Mouse (Mus musculus): ENCODE data around the gene Gucy1b1.

Gene Gucy1b1

DNA sequence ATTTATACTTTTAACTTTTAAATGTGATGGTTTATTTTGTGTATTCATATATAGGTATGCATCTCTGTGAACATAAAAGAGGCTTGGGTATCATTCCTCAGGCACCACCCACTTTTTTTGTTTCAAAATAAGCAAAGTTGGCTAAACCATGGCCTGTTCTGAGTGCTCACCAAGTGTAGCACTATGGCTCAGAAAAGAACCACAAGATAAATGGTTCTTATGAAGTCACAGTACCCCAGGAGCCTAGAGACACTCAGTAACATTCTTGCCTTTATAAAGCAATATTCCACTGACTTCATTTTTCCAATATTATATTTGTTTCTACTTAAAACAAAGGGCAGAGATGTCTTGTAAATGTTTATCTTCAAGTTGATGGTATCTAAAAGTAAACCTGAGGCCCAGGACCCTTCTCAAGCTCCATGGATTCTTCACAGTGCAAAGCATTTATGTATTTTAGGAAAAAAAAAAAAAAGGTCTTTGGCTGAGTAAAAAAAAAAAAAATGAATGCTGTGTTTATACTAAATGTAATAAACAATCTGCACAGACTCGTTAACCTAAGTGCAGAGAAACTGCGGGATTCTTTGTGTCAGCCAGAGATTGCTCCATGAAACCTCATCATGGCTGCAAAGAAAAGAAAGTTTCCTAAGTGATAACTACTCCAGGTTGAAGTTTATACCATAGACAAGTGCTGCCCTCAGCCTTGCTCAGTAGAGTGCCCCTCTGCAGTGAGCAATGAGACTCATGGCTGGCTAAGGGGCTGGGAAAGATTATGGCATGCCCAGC, 38.0 kb downstream of the Gucy1b1 start:
- DNase-seq (ENCODE audit: low spot score in 2 of 2) = no peak

DNA sequence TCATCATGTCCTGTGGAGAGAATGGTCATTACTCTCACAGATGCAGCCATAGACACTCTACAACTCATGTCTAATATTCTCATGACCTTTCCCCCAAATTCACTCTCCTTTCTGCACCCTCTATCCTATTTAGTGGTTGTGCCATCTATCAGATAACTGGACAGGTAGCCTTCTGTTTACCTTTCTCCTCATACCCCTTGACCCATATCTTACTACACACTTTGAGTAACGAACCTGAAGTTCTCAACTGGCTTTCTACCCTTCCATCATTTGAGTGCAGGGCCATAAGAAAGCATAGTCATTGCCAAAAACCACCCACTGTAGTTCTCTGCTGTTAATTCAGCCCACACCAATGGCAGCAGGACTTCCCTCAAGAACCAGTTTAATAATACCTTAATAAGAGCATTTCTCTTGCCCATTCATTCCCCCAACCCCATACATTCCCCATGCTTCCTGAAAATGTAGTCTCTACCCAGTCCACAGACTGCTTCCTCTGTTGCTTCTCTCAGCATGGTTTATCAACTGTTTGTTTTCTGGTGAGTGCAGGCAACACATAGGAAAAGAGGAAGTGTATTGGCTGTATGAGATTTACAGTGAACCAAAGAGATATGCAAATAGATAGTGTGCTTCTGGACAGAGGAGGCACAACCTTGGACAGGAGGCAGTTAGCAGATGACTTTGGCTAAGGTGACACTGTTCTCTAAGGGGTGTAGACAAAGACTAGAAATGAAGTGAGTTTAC, 44.3 kb downstream of the Gucy1b1 start:
- no peak for DNase-seq (ENCODE audit: low spot score in 2 of 2)

DNA sequence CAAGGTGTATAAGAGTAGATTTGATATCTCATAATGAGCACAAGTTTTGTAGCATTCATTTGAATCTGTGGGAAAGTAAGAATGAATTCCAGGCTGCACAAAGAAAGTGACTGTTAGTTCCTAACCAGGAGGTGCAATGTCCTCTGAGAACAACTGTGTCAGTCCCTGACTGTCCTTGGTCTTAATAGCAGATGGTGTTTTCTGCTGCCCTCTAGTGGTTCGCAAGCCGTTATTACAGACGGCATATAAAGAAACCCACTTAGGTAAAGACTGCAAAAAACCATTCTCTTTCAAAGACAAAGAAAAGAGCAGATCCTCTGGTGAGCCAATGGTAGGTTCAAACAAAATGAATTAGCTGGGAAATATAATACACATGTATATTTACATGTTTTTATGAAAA, 45.3 kb downstream of the Gucy1b1 start:
- peak; percentile 8 to 24 for DNase-seq (ENCODE audit: low spot score in 2 of 2)

DNA sequence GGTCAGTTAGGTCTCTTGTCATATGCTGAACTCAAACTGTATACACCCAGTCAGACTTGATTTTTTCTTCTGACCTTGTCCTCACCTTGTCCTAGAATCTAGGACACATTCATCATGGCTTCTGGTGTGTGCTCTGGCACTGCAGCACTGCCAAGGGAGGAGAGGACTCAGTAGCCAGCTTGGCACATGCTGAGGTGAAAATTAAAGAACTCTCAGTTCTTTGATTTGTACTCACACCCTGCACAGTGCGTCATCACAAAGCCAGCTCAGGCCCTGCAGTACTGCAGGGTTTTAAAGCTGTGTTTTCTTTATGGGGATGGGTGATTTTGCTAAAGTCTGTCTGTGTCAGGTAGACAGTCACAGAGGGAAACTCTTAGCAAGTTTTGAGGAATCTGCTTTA, 47.2 kb downstream of the Gucy1b1 start:
- DNase-seq (ENCODE audit: low spot score in 2 of 2) = no peak

DNA sequence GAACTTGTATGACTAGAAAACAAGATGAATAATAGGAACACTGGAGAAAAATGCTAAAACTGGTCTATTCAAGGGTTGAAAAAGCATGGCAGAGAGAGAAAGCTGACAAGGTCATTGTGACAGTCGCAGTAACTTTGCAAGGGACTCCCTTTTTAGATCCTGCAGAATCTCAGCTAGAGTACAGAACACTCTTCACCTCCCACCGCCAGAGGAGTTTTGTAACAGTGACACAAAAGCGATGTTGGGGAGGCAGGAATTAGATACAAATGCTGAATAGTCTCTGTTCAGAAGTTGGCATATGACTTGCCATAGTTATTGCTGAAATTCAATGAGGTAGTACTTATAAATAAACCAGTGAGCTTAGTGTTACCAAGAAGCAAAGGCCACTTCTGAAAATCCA, 51.4 kb downstream of the Gucy1b1 start:
- DNase-seq (ENCODE audit: low spot score in 2 of 2) = no peak

DNA sequence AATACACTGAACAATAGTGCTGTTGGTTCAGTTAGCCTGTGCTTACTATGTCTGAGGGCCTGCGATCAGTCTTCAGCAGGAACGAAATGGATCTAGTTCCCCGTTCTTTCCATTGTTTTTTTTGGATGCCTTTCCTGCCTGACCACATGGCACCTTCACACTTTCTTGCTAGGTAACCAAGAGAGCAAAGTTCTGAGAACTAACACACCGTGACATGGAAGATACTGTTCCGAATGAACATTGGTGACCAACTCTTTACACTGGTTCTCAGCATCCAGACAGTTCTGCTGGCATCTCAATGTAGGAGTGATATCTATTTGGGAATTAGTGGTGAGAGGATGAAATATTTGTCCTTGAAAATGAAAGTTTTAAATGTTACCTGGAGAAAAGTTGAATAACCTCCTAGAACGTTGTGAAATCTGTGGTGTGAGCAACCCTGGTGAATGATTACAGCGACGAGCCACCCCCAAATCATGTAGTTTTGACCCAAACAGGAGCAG, 52.0 kb downstream of the Gucy1b1 start:
- no peak for DNase-seq (ENCODE audit: low spot score in 2 of 2)

DNA sequence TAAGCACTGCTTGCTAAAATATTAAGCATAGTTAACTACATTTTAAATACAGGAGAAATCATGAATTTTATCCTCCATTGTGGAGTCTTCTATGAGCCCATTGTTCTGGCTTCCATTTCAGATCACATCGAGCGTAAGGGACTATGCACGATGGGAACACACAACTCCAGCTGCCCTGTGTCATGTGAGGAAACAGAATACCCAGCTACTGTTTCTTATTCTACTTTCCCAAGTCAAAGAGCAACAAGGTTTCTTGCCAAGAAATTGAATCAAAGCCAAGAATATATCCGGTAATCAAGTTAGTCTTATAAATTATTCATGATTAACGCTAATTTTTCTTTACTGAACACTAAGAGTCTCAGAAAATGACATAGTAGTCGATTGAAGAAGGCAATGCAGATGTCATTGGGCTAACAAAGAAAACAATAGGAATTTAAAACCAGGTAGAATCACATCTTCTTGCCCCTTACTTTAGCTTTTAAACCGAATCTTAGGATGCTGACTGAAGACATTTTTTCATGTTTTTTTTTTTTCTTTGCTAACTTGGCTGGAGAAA, 60.3 kb downstream of the Gucy1b1 start:
- DNase-seq (ENCODE audit: low spot score in 2 of 2) = no peak

DNA sequence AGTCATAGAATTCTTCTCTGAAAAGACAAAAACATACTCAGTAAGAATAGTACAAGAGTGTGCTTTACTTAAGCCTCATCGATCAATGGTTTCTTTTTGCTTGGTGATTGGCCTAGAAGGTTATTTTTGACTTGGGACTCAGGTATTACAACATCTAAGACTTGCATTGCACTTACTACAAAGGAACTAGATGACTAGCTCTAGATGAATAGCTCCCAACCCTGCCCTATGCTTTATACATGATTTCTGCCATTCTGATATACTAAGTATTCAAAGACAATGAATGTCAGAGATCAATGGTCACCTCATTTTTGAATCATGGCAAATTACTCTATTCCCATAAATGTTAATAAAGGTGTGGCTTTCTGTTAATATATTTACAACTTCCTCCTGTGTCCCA, 67.5 kb downstream of the Gucy1b1 start:
- no peak for DNase-seq (ENCODE audit: low spot score in 2 of 2)

DNA sequence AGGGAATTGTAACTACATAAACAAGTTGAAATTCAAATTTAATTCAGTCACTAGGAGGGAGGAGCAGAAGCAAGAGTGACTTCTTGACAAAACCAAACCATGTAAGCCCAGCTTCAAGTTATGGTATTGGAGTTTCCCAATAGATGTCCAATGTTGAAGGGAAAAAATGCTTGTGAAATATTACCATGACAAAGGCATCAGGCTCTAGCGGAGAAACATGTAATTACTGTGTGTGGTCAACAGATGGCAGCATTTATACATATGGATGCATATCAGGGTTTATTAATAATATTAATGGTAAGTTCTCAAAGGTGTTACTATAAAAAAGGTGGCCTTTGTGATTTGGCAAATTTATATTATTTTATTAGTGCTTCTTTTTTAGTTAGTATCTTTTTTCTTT, 78.5 kb downstream of the Gucy1b1 start:
- peak in 1 of 2 experiments; percentile 24 for DNase-seq (ENCODE audit: low spot score in 2 of 2)

DNA sequence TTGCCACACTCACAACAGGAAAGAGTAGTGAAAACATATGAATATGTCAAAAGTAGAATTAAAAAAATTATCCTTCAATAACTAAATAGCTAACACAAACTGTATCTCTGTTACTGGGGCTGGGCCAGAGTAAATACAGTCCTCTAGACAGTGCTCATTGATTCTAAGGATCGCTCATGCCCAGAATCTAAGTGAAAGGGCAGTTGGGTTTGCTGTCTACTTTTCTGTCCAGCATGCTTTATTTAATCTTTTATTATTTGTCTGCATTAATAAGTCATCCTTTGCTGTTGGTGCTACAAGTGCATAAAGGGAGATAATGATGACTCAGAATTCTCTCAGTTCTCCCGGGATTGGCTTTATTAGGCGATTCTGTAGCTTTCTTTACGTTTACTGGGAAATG, 79.1 kb downstream of the Gucy1b1 start:
- no peak for DNase-seq (ENCODE audit: low spot score in 2 of 2)

DNA sequence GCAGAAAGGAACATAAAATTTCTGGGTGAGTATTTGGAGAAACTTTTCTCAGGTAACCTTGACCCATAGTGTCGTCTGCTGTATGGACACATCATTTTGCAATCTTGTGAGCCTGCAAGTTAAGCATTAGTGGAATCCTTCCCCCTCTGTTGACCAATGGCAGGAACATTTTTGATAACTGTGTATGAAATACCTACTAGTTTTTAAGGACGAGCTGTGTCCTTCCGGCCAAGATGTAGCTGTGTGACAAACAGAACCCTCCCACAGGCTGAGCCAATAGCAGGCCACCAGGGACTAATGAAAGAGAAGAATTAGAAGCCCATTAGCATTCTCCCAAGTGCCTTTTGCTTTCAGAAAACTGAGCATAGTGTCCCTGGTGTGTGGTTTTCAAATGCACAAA, 84.0 kb downstream of the Gucy1b1 start:
- DNase-seq (ENCODE audit: low spot score in 2 of 2) = no peak

DNA sequence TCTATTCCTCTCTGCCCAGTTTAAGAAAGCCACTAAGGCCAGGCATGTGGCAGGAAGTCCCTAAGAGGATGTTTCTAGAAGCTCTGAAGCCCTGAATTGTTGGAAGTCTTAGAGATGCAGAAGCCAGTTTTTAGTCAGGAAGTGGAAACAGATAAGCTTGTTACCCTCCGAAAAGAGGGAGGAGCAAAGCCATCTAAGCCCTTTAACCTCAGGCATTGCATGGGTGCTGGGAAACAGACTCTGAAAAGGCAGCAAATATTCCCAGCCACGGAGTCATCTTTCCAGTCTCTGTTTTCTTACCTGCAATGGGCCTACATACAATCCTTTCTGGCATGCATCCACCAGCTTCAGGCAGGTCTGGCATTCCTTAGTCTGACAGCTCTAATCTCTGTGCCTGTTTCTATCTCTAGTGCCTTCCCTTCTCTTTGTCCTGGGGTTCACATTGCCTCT, 84.8 kb downstream of the Gucy1b1 start:
- peak in 1 of 2 experiments; percentile 4 for DNase-seq (ENCODE audit: low spot score in 2 of 2)

DNA sequence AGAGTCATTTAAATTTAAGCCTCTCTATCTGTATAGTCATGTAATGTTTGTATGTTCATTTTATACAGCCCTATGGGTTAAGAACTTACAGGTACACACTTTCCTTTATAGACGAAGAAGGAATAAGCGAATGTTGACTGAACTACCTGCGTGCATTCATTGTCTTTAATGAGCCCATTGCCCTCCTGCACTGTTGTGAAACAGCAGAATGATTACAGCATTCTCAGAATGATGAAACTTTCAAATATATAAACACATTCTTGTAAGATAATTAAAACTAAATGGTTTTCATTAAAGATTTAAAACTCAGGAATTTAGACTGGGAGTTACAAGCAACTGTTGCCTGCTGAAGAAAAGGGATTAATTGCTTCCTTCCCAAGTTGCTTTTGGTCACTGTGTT, 86.9 kb downstream of the Gucy1b1 start:
- DNase-seq (ENCODE audit: low spot score in 2 of 2) = no peak

DNA sequence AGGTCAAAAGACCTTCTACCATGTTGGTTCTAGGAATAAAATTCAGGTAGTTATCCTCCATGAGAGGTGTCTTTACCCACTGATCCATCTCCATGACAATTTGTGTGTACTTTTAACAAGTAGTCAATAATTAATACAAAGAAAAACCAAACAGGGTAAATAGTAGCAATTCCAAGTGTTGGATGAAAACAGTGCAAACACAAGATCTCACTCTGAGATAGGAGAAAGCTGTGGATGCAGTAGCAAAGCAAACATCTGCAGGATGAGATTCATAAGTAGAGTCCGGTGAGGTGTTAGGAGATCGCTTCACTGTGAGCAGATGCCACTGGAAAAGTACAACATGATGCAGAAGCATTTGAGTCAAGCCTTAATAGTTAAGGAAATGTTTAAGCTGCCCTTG, 88.4 kb downstream of the Gucy1b1 start:
- no peak for DNase-seq (ENCODE audit: low spot score in 2 of 2)

DNA sequence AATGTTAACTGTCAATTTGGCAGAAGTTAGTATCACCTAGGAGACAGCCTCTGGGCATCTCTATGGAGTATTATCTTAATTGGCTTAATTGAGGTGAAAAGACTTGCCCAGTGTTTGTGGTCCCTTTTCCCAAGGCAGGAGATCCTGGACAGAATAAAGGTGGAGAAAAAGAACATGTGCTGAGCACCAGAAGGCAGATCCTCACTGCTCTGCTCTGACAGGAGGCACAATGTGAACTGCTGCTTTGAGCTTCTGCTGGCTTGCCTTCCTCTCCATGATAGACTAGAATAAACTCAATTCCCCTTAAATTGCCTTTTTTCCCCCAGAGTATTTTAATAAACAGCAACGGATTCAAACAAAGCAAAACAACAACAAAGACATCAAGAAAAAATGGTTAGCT, 89.4 kb downstream of the Gucy1b1 start:
- no peak for DNase-seq (ENCODE audit: low spot score in 2 of 2)

DNA sequence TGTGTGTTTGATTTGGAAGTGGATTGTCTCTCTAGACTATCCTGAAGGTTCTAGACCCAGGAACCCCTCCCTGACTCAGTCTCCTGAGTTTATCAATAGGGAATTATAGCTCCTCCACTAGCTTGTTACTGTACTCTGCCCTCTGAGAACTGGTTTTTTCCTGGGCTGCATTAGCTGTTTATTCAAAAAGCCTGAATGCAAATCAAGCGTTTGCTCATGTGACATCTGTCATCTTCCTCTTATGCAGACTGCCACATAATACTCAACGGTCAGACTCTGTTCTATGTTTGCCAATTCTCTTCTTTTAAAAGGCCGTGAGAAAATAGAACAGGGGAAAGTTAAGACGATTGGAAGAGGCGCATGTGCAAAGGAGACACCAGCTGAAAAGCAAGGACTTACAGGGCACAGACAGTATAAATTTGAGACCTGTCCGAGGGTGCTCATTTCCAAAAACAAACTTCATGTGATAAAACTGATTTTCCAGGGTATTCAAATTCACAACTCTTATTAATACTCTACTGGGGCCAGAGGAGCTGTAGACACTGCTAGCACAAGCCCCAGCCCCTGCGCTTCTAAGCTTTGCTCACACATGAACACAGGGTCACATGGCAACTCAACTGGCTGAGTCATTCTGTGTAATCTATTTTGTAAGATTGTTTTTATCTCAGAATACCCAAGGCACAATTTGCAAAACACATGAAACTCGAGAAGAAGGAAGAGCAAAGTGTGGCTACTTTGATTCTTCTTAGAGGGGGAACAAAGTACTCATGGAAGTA, 91.2 kb downstream of the Gucy1b1 start:
- DNase-seq (ENCODE audit: low spot score in 2 of 2) = no peak
